Mouse (Mus musculus) testis, postnatal 14 days (tissue): Measurements from ENCODE around the gene Ccnd2.

Source experiments
- DNase-seq: peaks from one replicate; pipeline ENCODE4 v3.0.0; 2021; ENCODE audit warnings: low spot score

The Ccnd2 gene

DNA sequence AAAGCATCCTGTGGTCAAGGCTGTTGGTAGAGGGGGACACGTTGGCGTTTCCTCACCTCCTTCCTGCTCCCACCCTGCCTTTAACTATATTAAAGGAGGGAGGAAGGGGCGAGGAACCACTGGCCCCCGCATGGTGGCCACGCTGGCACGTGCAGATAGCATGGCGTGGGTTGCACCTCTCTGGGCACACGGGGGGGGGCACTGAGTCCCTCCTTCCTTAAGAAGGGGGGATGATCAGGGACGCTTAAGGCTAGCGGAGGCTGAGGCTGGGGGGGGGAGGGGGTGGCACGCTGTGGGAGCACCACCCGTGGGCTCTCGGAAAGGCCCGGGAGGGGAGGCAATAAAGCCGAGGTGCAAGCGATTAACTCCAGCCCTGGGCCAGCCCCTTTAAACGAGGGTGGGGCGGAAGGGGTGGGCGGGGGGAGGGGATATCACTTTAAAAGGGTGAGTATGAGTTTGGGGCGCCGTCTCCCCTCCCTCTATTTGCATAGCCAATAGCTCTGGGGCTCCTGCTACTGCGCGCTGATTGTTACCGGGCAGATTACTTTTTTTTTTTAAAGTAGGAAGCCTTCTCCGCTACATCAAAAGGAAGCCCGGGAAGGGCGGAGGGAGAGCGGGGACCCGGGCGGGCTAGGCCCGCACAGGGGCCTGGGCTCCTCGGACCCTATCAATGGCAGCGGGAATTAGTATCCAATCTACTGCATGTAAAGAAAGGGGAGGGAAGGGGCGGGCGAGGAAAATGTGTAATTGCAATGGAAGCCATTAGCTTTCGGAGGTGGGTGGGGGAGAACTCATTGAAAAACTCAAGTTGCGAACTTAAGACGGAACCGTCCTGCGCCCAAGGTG lies at the start of gene Ccnd2:
Ccnd2 (minus strand) TSS at position 88 of the 846 bp plus-strand sequence.
- peak; percentile 80 for DNase-seq

DNA sequence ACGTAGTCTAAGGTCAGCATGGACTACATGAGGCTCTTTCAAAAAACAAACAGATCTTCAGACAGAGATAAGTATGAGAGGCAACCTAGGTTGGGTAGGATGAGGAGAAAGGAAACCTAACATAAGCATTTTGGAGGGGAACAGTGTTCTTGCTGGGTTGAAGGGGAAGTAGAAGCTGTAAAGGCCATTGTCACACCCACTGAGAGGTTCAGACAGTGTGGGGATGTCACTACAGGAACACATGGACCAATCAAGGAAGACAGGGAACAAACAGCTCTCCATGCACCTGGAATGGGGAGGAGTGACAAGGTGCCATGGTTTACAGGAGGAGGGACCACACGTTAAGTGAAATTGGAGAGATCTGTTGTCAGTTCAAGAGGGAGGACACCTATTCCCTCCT lies 45.0 kb upstream of the Ccnd2 start:
- no peak for DNase-seq

DNA sequence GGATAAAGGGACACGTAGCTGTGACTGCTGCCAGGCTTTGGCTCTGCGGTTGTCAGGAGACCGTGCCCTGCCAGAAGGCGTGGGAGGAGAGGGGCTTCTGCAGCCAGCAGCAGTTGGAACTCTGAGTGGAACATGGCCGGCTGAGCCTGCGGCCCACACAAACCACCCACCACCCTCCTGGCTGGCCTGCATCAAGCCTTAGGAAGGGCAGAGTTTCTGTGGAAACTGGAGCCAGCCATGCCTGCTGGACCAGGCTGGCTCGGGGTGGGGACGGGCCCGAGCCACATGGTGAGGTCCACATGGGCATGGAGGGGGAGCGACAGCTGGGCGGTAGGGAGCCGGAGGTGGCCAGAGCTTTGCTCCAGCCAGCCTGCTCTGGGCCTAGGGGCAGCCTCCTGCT lies 29.3 kb upstream of the Ccnd2 start:
- DNase-seq, result no peak

DNA sequence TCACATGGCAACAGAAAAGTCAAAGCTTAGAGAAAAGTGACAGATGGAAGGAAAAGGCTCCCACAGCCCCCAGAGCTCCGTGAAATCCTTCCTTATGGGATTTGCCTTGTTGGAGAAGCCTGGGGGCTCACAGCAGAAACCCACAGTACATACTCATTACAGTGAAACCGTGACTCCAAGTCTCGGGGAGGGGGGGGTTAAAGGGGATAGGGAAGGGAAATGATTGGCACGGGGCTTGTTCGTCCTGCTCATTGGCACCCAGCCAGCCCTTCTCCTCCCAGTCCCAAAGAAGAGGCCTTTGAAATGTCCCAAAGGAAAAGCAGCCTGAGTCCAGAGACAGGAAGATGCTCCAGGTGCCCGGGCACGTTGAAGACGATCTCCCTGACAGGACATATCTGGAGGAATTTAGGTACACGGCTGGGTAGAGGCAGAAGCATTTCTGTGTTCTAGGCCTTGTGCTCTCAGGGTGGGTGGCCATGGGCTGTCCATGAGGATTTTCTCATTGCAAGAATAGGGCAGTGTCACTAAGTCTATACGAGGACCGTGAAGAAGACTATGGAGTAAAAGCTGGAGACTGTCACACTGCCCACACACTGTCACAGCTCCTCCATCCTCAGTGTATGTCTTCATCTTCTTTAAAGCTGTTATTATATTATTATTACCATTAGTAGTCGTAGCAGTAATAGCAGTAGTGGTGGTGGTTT lies 27.2 kb upstream of the Ccnd2 start:
- no peak for DNase-seq

DNA sequence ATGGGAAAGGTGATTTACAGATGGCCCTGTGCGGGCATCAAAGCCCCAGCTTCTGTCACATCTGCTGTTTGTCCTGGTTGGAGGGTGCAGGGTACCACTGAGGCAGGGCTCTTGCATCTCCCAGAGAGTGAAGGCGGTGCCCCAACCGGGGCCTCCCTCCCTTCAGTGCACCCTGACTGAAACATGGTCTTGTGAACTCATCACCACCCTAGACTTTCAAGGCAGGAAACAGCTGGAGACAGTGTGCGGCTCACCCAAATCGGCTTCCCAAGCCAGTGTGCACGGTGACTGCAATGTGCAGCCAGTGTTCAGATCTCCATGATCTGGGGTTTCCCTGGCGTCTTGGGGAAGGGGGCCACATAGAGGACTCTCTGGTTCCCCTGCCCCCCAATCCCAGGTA lies 26.0 kb upstream of the Ccnd2 start:
- no peak for DNase-seq

DNA sequence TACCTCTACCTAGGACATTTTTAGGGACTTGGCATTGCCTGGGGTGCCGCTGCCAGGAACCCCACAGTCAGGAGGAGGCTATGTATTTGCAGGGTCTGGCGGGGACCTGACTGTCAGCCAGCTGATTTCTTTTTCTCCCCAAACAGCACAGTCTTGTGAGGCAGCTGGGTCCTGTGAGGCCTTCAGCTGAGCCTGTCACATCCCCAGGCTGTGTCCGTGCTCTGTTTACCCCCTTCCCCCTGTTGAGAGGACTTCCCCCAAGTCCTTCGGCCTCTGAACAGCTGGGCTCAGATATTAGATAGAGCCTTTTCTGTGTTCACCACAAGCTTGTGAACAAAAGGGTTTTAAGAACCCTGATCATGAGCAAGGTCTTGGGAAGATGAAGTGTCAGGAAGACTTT lies 25.4 kb upstream of the Ccnd2 start:
- DNase-seq, result no peak

DNA sequence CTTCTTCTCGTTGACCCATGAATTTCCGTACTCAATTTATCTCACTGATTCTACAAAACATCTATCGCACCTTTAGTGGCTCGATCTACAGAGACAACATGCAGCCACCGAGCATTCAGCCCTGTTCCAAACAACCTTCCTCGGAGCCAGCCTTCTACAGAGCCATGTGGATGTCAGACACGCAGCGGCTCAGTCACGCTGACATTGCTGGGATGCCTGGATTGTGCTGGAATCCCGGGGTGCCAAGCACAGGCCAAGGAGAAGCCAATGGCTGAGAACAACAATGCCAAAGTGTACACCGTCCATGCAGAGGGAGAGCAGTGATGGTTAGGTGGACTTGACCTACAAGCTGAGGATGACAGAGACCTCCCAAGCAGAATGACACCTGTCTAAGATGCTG lies 20.5 kb upstream of the Ccnd2 start:
- no peak for DNase-seq

DNA sequence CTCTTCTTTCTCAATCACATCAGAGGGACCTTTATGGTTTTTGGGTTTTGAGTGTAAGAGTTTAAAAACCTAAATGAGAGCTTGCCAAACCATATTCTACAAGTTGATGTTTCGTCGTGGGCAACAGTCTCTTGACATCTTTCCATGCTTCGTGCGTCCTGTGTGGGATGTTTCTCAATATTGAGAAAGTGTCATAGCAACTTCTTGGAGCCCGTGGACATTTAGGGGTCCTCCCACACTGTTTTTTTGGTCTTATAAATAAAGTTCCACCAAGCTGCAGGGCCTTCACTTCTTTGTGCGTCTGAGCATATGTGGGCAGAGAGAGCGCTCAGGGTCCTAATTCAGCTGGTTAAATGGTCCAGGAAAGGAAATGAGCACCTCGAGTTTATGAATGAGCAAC lies 18.7 kb upstream of the Ccnd2 start:
- no peak for DNase-seq

DNA sequence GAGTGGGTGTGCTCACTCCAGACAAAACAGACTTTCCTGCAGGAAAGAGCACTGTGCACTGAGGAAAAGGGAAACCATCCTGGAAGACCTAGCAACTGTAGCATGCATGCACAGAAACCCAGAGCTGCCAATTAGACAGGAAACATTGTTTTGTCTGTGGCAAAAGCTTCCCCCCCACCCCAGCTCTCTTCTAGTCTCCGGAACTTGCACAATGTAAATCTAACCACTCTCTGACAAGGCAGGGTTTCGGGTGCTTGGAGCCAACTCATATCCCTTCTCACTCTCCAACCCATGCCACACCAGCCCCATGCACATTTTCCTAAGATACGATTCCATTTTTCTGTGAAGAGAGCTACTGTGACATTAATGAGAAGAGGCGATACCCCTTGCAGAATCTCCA lies 13.7 kb upstream of the Ccnd2 start:
- DNase-seq, result no peak

DNA sequence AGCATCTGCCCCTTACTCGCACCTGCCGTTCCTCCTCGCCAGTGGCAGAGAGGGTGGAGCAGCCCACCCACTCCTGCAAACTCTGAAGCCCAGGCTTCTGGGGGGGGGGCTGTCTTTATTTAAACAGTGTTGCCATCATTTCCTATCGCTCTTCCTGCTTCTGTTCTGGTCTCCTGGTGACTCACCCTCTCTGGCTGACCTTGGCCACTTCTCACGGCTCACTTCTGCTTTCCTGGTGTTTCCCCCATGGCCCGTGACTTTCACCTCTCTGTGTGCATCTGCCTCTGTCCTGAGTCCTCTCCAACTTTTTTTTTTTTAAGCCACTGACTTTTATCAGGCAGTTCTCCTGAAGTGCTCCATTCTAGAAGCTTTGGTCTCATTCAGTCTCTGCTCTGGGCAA lies 10.8 kb upstream of the Ccnd2 start:
- no peak for DNase-seq

DNA sequence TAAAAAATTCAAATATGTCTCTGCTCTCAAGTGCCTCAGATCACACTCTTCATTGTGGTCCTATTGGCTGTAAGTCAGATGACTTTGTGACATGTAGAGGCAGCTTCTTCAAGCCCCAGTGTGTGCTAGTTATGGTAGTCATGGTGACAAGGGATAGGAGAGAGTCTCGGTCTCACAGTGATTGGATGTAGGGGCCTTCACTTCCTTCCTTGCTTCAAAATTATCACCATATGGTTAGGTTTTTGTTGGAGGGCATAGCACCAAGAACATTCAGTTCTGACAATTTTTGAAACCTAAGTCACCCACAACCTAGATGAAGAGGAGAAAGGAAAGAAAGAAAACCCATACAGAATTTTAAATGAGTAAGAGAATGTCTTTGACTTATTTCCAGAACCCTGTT lies 5.3 kb upstream of the Ccnd2 start:
- no peak for DNase-seq

DNA sequence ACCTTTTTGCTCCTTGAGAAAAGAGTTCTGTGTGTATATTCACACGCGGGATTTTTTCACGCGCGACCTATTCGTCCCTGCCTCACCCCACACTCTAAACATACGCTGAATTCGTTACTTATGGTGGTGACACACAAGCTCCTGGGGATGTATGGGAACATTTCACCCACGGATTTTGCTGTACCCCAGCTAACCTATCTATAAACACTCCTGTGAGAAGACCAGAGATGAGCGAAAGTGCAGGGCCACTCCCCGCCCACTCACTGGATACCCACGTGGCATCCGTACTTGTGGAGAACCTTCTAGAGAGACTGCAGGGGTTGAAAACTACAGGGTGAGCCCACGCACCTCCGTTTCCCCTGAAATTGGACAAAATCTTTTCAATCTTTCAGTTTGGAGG lies 3.5 kb upstream of the Ccnd2 start:
- DNase-seq, result no peak

DNA sequence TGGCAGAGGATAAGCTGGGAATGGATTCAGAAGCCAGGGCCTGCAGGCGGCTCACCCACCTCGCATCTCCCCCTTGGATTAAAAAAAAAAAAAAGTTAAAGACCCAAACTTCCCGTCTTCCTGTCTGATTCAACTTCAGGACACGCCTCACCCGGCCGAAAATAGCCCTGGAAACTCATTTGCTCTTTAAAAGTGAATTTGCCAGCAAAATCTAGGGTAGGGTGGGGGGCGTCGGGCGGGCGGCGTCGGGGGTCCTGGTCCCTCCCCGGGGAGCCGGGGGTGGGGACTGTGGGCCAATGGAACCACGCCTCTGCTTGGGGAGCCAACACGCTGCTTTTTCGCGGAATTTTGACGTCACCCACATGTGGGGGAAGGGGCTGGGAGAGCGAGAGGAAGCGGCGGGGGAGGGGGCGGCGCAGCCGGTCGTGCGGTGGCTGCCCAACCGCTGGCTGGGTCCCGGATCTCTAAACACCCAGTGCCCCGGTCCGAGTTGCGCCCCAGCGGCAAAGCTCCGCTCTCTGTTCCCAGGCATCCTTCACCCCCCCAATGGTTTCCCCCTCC lies 2.8 kb upstream of the Ccnd2 start:
- DNase-seq, result peak; percentile 63

DNA sequence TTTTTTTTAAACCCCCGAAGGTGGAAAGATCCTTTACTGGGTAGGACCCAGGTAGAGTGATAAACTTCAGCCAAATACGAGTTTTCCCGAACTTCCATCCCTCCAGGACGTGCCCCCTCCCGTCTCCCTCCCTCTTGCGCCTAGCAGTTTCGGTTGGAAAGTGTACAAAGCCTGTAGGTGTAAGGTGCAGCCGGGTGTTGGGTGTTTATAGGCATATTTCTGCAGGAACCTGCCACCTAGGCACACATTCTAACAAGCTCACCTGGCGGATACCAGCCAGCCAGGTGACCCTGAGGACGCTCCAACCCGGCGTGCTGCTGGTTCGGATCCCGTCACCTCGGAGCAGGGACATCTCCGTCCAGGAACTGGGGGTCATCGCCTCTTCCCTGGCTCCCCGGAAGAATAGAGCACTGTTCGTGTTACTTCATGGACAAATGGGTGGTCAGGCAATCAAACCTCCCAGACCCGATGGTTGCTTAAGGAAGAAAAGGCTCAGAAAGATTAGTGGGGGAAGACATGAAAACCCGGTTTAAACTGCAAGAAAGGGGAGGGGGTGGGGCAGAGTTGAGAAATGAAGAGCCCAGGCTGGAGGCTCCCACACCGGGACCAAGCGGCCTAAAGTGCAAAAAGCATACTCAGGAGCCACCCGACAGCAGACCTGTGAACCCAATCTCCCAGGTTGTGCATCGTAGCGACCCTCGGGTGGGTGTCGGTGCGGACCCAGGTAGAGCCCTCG lies 2.1 kb upstream of the Ccnd2 start:
- no peak for DNase-seq

DNA sequence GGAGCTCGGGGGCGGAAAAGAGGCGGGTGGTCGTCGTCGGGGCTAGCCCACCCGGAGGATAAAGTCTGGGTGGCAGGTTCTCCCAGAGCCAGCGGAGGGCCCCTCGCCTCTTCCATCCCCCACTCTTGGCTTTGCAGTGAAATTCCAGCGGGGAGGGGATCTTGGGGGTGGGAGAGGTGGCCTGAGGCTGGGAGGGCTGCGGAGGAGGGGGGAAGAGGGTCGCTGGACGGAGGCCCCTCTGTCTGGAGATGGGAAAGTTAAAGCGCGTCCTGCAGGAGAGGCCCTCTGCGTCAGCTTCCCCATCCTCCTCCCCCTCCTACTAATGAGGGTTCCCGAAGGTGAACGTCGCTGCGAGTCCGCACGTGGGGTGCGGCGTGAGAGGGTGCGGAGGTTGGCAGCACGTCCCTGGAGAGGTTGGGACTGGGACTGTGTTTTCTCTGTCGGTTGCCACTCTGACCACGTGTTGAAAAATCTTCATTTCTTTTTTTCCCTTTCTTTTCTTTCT lies 1.4 kb upstream of the Ccnd2 start:
- peak; percentile 46 for DNase-seq

DNA sequence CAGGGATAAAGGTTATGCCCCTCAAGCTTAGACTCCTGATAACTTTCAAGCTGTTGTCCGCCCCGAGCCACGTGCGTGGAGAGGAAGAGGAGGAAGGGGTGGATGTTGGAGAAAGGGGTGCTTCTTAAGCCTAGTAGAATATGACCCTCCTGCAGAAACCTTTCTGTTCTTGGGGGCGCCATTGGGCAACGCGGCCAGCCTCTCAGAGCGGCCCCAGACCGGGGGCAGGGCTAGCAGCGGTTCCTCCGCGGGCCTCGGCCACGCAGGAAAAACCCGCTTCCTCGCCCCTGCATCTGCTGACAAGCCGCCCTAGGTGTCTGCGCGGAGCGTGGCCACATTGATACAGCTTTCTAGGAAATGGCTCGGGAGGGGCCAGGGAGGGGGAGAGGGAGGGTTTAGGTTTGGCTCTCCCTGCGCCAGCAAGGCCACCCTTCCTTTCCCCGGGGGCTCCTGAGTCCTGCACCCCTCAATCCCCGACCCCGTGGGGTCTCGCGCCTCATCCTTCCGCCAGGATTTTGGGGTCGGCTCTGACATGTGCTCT lies 358 bp downstream of the Ccnd2 start:
- DNase-seq, result peak; percentile 49

DNA sequence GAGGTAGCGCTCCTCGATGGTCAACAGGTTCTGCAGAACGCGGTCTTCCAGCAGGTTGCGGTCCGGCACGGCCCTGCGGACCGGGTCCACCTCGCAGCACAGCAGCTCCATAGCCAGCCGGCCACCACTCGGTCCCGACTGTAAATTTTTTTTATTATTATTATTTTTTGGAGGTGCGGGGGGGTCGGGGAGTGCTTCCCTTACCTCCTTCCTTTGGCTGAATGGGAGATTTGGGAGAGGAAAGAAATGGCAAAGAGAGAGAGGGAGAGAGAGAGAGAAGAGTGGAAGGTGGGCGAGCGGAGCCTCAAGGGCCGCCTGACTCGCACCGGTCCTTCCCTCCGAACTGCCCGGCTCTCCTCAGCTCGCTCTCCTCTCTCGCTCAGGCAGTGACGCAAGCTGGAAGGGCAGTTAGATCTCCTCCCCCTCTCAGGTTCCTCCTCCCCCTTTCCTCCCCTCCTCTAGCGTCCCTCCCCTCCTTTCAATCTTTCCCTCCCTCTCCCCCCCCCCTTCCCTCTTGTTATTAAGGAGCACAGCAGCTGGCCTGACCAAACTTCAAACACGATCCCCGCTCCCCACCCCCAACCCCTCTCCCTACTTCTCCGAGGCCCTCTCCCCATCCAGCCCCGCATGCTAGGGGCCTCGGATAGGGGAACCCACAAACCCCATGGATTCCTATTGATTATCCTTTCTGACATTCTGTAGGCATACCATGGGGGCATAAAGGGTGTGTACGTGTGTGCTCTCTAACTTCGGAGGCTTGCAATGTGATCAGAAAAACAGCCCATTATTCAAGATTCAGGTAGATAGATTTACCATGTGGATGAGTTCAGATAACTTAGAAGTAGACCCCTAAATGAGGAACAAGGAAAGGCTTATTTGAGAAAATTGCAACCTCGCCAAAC lies 1.1 kb downstream of the Ccnd2 start:
- DNase-seq, result peak; percentile 78

DNA sequence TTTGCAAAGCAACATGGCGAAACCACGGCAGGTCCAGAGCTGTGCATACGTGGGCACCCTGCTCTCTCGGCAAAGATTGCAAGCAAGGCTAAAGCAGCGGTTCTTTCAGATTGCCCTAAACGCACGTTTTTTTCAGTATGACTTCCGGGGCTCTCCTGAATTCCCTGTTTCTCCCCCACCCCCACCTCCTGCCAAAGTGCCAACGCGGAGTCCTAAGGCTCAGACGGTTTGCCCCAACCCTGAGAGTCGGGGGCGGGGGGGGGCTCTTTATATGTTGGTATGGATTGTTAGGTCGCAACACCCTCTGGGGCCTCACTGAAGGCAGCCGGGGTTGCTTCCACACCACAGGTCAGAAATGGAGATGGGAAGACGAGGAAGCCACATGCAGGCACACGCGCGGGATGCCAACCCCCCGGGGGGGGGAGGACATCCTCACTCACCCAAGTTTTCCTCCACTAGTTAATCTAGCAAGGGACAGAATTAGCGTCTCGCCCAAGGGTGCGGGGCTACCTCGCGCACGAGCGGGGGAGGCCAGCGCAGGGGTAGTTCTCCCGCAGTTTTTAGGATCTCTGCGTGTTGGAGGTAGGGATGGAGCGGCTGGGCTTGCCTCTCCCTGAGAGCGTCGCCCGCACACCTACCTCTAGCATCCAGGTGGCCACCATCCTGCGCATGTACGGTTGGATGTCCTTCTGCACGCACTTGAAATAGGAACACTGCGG lies 1.9 kb downstream of the Ccnd2 start:
- no peak for DNase-seq

DNA sequence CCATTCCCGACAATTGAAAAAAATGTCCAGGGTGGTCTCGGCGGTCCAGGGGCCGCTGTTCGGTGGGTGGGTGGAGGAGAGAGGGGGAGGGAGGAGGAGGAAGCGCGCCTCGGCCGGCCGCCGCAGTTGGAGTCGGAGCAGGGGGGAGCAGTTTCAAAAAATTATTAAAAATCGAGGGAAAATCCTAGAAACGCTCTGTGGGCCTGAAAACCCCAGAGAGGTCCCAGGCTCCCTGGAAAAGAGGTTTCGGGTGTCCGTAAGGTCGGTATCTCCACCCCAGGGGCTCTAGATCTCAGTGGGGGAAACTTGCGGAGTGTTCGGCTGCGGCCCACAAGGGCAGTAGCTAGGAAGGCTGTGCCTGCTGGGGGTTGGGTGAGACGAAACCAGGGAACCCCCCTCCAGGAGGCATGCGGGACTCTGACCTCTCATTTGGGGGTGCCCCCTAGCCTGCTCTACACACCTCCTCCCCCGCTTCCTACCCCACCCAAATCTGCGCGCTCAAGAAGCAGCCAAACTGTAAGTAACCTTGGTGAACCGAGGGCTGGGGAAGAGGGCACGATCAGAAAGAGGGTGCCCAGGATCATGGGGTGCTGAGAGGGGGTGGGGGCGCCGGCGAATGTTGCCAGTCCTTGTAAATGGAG lies 2.6 kb downstream of the Ccnd2 start:
- DNase-seq, result no peak
